Mouse (Mus musculus) ES-E14 (cell line): ENCODE results near the gene Slc4a4.

Experiments used
- CHD2 ChIP-seq: IDR thresholded peaks from 2 replicates; pipeline ENCODE4 v1.6.1; 2014; ENCODE audit warnings: mild to moderate bottlenecking, low read depth, low read length, inconsistent platforms
- HCFC1 ChIP-seq: IDR thresholded peaks from 2 replicates; pipeline ENCODE4 v1.6.1; 2012; ENCODE audit warnings: low read length, inconsistent platforms, borderline replicate concordance; ENCODE audit not compliant: insufficient read depth
- ZC3H11A ChIP-seq: IDR thresholded peaks from 2 replicates; pipeline ENCODE4 v1.6.1; 2012; ENCODE audit warnings: low read depth, mild to moderate bottlenecking, inconsistent platforms, low read length, borderline replicate concordance
- ZNF384 ChIP-seq: IDR thresholded peaks from 2 replicates; pipeline ENCODE4 v1.6.1; 2012; ENCODE audit warnings: low read depth, low read length, inconsistent platforms

- TF ChIP-seq CHD2 (no peak), ZC3H11A (peak; percentile 81), HCFC1 (no peak), ZNF384 (no peak)
These were observed 21.0 kb downstream of the Slc4a4 start for GRCm38 (mm10) chr5:88907615-88908014.
